Mouse (Mus musculus) lung, adult 10 weeks (tissue): ENCODE results near the gene Epm2aip1. TPM values are rescaled to one million over a fixed set of nuclear protein-coding genes. Genes with fewer than 3 reads are reported as not detected.

ENCODE experiments used
- polyA plus RNA-seq: library from polyadenylated mRNA; stranded (reverse); fragments of 350-450 nt; fragmentation: Illumina TruSeq; extraction: RNeasy Lipid Tissue Mini Kit (QIAGEN cat#74804); gene quantifications from one replicate; pipeline ENCODE4 v1.2.3, GENCODE M21; 2014; ENCODE audit warnings: low read depth, low replicate concordance; ENCODE audit not compliant: insufficient read depth

Gene Epm2aip1
- 8.5 TPM for polyA plus RNA-seq

GRCm38 (mm10) chr9:111271434-111272160 is at the start of gene Epm2aip1, which contains the start of gene Mlh1:
Gene Epm2aip1 (plus strand): TSS chr9:111271929.
Gene Mlh1 (minus strand): TSS chr9:111271791.

GRCm38 (mm10) chr9:111311031-111311842 is 39.5 kb downstream of the Epm2aip1 start, which contains the start of gene Trank1:
Gene Trank1 (plus strand): TSS chr9:111311739.

Other genes with a start within 250 kb of the Epm2aip1 start
- 27.7 TPM for gene Ccrl2, start 214.4 kb upstream of the Epm2aip1 start, polyA plus RNA-seq
- 40.4 TPM for gene Lrrfip2, start 154.3 kb upstream of the Epm2aip1 start, polyA plus RNA-seq
- gene Mlh1, start 138 bp upstream of the Epm2aip1 start, polyA plus RNA-seq, result 4.9 TPM
- gene Trank1, start 39.8 kb downstream of the Epm2aip1 start, polyA plus RNA-seq, result not detected
- 0.45 TPM for gene Dclk3, start 167.2 kb downstream of the Epm2aip1 start, polyA plus RNA-seq